Mouse (Mus musculus) liver, adult 2 months (tissue): ENCODE measurements at regions not wholly inside any gene's neighbourhood (a gene's known extent, or its start where the extent isn't known, plus 50 kb on each side); places are given as distances from the start of the nearest gene placed in this dataset.

Experiments used
- CTCF ChIP-seq: fragments of 200-500 bp; IDR thresholded peaks from 2 replicates; pipeline ENCODE4 v1.5.1; 2011; ENCODE audit warnings: low read depth, low read length, control low read depth
- POLR2A ChIP-seq: fragments of 200-500 bp; IDR thresholded peaks from 2 replicates; pipeline ENCODE4 v1.6.1; 2011; ENCODE audit warnings: low read length, control low read depth; ENCODE audit not compliant: insufficient read depth; ENCODE audit errors: extremely low read depth

GRCm38 (mm10) chr12:70549296-70549695 is 96.4 kb downstream of the Tmx1 start:
- no peak for TF ChIP-seq CTCF
- TF ChIP-seq POLR2A, result no peak
